Mouse (Mus musculus) CH12F3 (cell line): Measurements from ENCODE around the gene Upf1.

Source experiments
- in situ Hi-C: fragments of 300-500 bp; cut with MboI; formaldehyde crosslinking; loops from 2 replicates; pipeline ENCODE4 v1.14.3; 2020; ENCODE audit warnings: low sequenced_read_pairs

Gene Upf1

DNA sequence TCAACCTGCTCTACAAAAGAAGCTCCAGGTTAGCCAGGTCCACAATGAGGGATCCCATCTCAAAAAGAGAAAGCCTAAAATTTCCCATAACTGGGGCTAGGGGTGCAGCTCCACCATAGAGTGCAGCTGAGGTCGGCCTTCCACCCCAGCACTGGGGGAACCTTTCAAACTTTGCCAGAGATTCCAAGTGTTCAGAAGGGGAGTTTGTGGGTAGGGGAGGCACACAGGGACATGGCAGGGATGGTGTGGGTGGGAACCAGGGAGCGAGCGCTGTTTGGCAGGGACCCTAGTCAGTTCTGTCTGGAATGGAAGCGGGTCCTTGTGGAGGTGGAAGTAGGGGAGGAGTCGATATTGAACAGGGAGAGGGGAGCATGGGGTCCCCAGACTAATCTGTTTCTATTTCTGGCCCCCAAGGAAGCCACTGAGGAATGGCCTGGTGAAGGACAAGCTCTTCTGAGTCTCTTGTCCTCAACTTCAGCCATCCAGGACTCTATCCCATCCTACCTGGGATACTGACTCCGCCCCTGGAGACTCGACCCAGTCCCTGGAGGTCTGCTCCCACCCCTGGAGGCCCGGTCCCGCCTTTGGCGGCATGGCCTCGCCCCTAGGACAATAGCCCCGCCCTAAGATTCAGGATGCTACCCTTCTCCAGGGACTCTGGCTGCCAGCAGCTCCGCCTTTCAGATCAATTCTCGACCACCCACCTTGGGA lies 23.8 kb downstream of the Upf1 start, which contains the start of gene Gdf1:
TSS of gene Gdf1 (plus strand) at position 694 of the 711 bp plus-strand sequence.
- in situ Hi-C loops, result no loop called here

DNA sequence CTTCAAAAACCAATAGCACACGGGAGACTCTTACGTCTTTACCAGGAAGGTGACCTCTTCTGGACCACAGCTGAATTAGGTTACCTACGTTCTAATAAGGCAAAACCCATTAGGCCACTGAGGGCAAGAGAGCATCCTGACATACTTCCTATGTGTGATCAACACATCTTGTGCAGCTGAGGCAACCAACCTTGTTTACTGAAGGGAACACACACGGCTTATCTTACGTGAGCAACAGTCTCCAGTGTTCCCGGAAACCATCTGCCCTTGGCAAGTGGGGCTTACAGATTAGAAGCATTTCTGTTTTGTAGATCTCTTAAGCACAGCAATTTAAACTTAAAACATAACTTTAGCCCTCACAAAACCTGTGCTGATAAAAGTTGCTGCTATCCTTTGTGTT lies 25.6 kb downstream of the Upf1 start:
- in situ Hi-C loops, result no loop called here

DNA sequence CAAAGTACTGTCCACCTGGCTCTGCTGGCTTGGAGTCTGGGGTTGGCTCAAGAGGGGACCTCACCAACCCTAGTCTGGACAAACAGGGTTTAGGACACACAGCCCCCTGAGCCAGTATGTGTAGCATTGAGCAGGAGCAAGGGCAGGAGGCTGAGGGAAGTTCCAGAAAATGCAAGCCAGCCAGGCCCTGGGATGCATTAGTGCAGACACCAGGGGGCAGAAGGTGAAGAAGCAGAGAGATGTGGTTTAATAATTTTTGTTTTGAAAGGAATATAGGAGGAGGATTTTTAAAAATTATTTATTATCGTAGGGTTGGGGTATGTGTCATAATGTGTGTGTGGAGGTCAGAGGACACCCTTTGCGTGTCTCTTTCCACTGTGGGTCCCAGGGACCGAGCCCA lies 29.4 kb downstream of the Upf1 start:
- in situ Hi-C loops, result no loop called here

DNA sequence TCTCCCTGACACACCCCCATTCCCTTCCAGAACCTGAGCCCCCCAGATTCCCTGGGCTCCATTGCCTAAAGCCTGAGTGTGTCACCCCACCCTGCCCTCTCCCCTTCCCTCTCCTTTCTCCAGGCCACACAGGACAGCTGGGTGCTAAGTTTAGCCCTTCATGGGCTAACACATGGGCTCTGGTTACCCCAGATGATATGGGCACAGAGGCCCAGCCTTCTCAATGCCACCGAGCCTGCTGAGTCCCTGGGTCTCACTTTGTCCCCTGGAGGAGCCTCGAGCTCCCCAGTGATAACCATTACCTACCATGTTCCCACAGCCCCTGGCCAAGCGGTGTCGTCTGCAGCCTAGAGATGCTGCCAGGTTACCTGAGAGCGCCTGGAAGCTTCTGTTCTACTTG lies 35.2 kb downstream of the Upf1 start:
- in situ Hi-C loops, result no loop called here

DNA sequence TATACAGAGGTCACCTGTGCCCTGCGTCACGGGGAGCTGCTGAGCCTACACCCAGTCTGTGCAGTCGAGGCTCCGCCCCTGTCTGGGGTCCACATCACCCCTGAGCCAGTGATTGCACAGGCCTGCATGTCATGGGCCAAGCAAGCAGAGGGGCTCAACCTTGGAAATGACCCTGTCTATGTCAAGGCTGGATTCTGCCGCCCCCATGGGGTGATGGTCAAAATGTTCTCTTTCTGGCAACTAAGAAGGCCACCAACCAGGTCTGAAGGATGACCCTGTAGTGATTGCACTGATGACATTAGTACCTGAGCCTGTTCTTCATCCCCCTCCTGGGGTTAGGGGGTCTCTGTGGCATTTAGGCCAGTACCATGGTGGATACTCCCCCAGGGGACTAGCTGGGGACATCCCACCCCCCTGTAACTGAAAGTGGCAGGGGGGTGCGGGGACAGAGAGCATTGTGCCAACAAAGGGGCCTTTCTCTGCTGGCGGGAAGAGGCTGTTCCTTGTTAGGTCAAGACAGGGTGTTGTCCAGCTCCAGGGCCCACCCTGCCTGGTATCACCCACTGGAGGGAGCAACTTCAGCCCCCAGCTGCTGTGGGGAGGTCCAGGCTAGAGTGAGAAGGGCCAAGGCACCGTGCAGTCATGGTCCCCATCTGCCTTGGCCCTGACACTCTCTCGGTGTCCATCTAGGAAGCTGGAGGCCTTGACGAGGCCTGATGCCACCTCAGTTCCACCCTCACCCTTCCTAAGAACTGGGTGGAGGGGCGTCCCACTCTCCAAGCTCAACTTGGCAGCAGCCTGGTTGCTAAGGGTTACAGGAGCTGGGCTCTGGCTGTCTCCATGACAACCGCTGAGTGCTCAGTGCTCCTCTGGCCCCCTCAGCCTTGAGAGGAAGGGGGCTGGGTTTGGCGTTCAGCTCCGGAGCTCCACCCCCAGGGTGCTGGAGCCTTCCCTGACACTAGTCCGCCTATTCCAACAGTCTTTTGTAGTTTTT lies 36.3 kb downstream of the Upf1 start:
- in situ Hi-C loops, result no loop called here

DNA sequence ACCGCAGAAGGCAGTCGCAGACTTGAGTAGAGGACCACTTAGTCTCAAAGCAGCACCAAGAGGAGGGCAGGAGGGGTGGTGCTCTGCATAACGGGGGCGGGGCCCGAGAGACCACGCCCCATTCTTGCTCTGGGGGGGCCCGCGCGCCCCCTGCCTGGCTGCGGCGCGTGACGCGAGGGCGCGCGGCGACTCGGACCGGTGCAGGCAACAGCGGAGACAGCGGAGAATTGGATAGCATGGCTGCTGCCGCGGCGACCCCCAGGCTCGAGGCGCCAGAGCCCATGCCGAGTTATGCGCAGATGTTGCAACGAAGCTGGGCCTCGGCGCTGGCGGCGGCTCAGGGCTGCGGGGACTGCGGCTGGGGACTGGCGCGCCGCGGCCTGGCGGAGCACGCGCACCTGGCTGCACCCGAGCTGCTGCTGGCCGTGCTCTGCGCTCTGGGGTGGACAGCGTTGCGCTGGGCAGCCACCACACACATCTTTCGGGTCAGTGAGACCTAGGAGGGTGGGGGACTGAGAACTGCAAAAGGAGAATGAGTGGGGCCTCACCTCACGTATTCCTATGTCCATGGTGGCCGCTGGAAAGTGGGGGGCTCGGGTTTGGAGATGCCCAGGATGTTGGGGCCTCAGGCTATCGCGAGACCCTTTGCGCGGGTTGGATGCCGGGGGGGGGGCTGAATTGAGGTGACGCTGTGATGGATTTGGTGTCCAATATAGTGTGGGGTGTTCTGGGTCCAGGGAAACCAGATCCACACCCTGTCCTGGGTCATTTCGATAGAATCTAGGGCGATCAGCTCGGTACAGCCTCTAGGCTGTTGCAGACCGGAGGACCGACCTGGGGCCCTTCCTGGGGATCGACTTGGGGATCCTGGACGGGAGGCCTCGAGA lies 37.2 kb downstream of the Upf1 start, which contains the start of gene Cers1:
TSS of gene Cers1 (plus strand) at position 152 of the 887 bp plus-strand sequence.
- in situ Hi-C loops, result no loop called here

DNA sequence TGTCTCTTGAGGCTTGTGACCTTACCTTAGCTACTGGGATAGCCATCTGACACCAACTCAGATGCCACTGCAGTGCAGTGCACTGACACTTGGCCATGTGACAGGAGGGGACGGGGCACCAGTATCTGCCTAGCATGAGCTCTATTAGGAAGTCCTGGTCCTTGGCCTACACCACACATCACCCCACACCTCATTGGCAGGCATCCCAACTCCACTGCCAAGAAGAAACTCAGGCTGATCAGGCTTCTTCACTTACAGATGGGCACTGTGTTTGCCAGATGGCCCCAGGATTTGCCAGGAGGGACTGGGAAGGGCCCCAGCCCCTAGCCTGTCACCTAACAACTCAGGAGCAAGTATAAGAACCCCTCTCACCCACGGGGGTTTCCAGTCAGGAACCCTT lies 39.7 kb downstream of the Upf1 start:
- in situ Hi-C loops, result no loop called here

DNA sequence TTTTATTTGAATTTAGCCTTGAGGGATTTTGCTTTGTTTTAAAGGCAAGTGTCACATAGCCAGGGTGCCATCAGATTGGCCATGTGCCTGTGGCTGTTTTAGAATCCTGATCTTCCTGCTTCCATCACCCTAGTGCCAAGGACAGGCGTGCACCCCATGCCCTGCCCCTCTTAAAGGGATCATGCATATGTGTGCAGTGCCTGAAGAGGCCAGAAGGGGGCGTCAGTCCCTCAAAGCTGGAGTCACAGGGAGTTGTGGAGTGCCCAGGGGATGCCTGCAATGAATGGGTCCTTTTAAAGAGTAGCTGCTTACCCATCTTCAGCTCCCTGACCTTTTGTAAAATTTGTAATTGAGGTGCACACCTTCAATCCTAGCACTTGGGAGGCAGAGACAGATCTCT lies 43.8 kb downstream of the Upf1 start:
- in situ Hi-C loops, result no loop called here

DNA sequence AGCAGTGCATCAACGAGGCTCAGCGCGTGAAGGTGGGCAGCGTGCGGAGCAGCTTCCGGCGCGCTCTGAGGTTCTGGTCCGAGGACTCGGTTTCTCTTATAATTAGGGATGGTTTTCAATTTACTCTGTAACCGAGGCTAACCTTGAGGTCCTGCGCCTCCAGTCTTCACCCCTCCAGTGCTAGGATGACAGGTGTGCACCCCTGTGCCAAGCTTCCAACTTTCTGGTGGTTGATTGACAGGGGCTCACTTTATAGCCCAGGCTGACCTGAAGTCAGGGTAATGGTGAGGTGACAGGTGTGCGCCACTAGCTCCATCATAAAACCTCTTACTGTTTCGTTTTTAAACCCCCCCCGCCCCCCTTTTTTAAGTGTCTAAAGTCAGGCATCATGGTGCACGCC lies 50.2 kb downstream of the Upf1 start:
- in situ Hi-C loops, result no loop called here

DNA sequence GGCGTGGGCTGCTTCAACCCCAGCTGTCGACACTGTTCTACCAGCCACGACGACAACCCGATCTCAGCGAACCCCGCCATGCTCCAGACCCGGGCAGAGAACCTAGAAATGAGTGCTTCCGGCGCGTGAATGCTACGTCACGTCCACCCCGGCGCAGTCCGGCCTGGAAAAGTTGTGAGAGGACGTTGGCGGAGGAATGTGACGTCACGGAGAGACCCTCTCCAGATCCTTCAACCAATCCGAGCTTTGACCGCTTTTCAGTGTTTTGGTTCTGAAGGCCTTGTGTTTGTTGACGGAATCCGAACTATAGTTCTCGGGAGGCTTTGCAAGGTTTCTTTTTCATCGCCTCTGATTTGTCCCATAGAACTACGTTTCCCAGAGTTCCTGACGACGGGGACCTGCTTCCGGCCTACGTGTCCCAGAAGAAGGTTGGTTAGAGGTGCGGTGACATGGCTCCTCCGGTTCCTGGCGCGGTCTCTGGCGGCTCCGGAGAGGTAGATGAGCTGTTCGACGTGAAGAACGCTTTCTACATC lies 50.7 kb downstream of the Upf1 start, which contains the start of the genes Ddx49 and Cope:
TSS of gene Ddx49 (minus strand) at position 132 of the 533 bp plus-strand sequence.
TSS of gene Cope (plus strand) at position 161 of the 533 bp plus-strand sequence.
- in situ Hi-C loops, result no loop called here

DNA sequence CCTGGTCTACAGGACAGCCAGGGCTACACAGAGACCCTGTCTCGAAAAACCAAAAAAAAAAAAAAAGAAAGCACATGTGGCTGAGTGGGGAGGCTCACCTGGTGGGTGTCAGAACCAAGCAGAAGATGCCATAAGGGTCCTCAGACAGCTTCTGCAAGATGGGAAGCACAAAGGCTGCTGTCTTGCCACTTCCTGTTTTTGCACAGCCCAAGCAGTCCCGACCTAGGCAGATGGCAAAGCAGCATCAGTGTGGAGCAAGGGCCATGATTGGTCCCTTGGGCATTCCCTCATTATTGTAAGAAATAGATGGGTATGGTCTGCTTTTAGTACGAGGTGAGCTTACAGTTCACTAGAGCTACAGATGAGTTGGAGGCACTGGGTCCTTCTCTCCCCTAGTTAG lies 52.2 kb downstream of the Upf1 start:
- in situ Hi-C loops, result no loop called here

DNA sequence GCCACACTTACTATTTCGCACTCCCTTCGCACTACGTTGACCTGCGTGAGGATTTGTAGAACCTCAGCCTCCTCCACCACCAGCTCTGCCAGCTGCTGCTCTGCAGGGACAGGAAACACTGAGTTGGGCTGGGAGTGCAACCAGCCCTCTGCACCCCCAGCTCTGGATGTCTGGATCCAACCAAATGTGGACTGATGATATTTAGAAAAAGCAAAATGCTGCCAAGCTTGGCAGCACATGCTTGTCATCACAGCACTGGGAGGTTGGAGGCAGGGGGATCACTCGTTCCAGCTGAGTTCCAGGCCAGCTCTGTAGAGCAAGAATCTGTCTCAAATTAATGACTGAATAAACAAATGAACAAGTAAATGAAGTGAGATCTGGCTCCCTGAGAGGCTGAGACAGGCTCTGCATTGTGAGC lies 59.1 kb downstream of the Upf1 start:
- in situ Hi-C loops, result no loop called here

DNA sequence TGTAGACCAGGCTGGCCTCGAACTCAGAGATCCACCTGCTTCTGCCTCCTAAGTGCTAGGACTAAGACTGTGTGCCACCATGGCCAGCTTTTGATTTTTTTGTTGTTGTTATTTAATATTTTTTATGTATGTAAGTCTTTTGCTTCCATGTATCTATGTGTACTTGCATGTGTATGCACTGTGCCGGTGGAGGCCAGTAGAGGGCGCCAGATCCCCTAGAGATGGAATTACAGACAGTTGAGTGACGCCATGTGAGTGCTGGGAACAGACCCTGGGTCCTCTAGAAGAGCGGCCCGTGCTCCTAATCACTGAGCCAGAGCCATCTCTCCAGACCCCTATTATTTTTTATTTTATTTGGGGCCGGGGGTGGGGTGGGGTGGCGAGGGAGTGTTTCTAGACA lies 66.3 kb downstream of the Upf1 start:
- in situ Hi-C loops, result no loop called here

DNA sequence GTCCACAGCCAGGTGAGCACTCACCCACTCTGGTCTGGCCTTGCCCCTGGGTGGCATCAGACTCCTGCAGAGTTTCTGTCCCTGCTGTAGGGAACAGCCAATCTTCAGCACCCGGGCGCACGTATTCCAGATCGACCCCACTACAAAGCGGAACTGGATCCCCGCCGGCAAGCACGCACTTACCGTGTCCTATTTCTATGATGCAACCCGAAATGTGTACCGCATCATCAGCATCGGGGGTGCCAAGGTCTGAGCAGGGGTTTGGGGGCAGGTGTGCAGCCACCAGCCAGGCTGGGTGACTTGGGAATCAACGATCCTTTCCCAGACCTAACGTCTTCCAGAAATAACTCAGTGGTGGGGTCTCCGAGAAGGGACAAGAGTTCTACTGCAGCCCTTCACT lies 67.8 kb downstream of the Upf1 start:
- in situ Hi-C loops, result no loop called here

DNA sequence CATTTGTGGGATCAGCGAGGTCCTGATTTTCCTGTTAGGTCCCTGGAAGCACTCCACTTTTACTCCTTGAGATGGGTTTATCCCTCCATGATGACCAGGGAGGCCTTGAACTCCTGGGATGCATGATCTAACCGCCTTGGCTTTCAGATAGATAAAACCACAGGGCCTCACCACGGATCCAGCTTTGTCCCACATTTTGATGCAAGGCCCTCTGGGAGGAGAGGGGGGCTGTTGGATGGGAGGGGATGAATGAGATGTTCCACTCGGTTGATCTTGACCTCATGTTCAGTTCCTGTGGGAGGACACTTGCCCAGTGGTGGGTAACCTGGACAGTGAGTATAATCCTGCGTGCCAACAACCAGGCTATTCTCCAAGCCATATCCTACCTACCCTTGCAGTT lies 68.7 kb downstream of the Upf1 start:
- in situ Hi-C loops, result no loop called here

DNA sequence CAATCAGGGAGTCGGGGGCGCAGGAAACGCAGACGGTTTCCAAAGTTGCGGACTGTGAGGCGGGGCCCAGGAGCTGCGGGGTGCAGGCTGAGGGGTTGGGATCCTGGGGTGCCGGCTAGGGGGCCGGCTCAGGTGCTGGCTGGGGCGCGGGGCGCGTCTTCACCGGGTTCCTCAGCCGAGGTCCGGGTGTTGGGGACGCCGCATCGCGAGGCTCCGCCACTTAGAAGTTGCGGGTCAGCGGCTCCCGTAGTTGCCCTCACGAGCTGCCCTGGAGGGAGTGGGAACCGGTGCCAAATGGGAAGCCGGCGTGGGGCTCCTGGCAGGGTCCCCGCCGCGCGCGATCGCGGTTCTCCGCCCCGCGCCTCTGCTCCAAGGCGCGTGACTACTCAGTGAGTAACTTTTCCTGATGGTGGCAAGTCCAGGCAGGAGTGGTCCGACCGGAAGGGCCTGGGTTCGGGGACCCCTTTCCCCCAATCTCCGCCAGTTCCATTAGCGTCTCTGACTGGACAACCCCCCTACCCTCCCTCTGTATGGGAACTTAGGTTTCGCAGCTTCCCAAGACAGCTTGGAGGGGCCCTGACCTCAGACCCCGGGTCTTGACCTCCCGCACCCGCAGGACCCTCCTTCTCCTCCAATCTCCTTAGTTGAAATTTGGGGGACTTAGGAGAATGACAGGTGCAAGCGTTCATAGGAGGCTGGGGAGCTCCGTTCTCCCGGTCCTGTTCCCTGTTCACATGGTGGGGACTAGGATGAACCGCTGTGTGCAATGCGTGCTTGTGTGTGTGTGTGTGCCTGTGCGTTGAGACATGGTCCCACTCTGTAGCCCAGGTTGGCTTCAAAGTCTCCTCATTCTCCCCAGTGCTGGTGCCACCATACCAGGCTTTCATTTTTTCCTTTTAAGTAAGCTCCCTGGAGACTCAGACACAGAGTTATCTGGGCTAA lies 69.7 kb downstream of the Upf1 start:
- in situ Hi-C loops, result no loop called here

DNA sequence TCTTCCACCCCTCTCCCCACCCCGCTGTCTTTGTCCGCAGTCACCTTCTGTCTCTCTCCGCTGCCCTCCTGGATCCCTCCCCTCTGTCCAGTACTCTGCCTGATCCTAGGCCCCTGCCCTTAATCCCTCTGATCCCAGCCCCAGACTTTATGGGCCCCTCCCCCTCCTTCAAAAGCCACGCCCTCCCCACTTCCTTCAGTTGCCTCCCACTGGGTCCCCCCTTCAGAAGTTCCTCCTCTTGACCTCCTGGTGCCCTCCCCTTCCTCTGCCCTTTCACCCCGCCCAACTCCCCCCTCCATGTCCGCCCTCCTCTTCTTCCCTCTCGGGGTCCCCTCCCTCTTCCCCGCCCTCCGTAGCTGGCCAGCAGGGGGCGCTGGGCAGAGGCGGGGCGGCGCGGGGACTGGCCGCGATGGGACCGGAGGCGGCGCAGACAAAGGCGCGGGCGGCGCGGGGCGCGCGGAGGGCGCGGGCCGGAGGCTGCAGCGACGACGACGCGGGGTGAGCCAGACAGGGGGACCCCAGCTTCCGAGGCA lies 70.4 kb downstream of the Upf1 start, which contains the start of gene Homer3:
TSS of gene Homer3 (plus strand) at position 225 of the 533 bp plus-strand sequence.
- in situ Hi-C loops, result no loop called here
